Mouse (Mus musculus): Measurements from ENCODE around the gene Samhd1.

GRCm38 (mm10) chr2:157173555-157173954 is 38.5 kb upstream of the Samhd1 start:
- TF ChIP-seq POLR2A (IDR thresholded peaks at IDR 0.05; ENCODE audit: insufficient read depth, low read depth, low read length) (no peak), CTCF (IDR thresholded peaks at IDR 0.05; ENCODE audit: insufficient read depth, low read depth, low read length) (no peak)
